Comparison of ENCODE assay signal across 20 mouse cellular contexts in genomic region chr13:97060331-97060730, GRCm38 (mm10). TPM values are rescaled to one million over a fixed set of nuclear protein-coding genes. Genes with fewer than 3 reads are reported as not detected.
"Had no signal": no experiment of that assay in that cellular context is flagged by ENCODE, and none has a peak within 500 bp of the region (broad histone marks: within the 10 kb centered on the region; RNA-seq: fewer than 3 reads in every experiment).

No protein-coding gene starts in this region.

- H3K4me3 ChIP-seq: limb, embryonic 15.5 days; midbrain, embryonic 12.5 days had no signal

- H3K4me2 ChIP-seq: limb, embryonic 15.5 days; midbrain, embryonic 12.5 days had no signal

- DNase-seq: kidney, adult 2 months; kidney, postnatal 25 days; layer of hippocampus, postnatal 36 days; lung, adult 18-20 months; lung, postnatal 14 days; right cerebral cortex, postnatal 14 days; thymus, adult 2 months; thymus, postnatal 25 days had no signal

- H3K27ac ChIP-seq: limb, embryonic 15.5 days; liver, embryonic 14.5 days; midbrain, embryonic 12.5 days had no signal

- H3K36me3 ChIP-seq: limb, embryonic 15.5 days; midbrain, embryonic 12.5 days had no signal

- H3K9me3 ChIP-seq: limb, embryonic 15.5 days; midbrain, embryonic 12.5 days had no signal

- H3K9ac ChIP-seq: limb, embryonic 15.5 days; liver, embryonic 14.5 days; midbrain, embryonic 12.5 days had no signal

- ATAC-seq: midbrain, embryonic 16.5 days had no signal

- H3K27me3 ChIP-seq: limb, embryonic 15.5 days; midbrain, embryonic 12.5 days had no signal

RNA-seq across cellular contexts. Expression of gene Fam169a, which starts 6.8 kb away (rescaled TPM):
- polyA plus RNA-seq: spleen, adult 2 months had no signal

RNA-seq across cellular contexts. Expression of gene 1700029F12Rik, which starts 26.2 kb away (rescaled TPM):
- total RNA-seq: layer of hippocampus, postnatal 36 days; left cerebral cortex, adult 8-10 months; left cerebral cortex, postnatal 25 days; megakaryocyte-erythroid progenitor cell, adult 5-6 weeks had no signal
- polyA plus RNA-seq: kidney, embryonic 16.5 days; limb, embryonic 11.5 days; limb, embryonic 15.5 days; liver, embryonic 14.5 days; midbrain, embryonic 12.5 days; midbrain, embryonic 16.5 days; neural tube, embryonic 14.5 days had no signal

RNA-seq across cellular contexts. Expression of gene Gm6169, which starts 38.7 kb away (rescaled TPM):
- polyA plus RNA-seq: testis, adult 2 months had no signal
